ENCODE assay signal across 8 mouse cellular contexts in genomic region chr10:76906434-76906833, GRCm38 (mm10). TPM values are rescaled to one million over a fixed set of nuclear protein-coding genes. Genes with fewer than 3 reads are reported as not detected.
DNase-seq lines count a peak whose midpoint lies in the region; ATAC-seq and TF ChIP-seq lines count a peak whose summit lies in the region.

No protein-coding gene starts in this region.

- H3K9me3 ChIP-seq in kidney, postnatal 0 days (replicated peaks; ENCODE audit: low read length): no peaks in the 10 kb centered on the region

- H3K27me3 ChIP-seq in kidney, postnatal 0 days (ENCODE audit: insufficient read depth, low read length): no peaks in the 10 kb centered on the region

- peak; percentile 43; the same call in 1 of the 2 replicates for ATAC-seq in kidney, postnatal 0 days (replicated peaks; ENCODE audit: low FRiP score, low read depth)
- ATAC-seq in megakaryocyte, adult 5-6 weeks (ENCODE audit: poor library complexity, severe bottlenecking): peak; percentile 35; the same call in 1 of the 2 replicates

- no peak overlapping the region for H3K4me3 ChIP-seq in kidney, postnatal 0 days (replicated peaks; ENCODE audit: low read depth, low read length)

- peaks cover 16% of the 10 kb centered on the region; the same call in 1 of the 2 replicates for H3K4me1 ChIP-seq in kidney, postnatal 0 days (replicated peaks; ENCODE audit: insufficient read depth, low read length)

- DNase-seq in embryo, embryonic 11 days: peak; percentile 22
- no peak for DNase-seq in embryo, embryonic 10 days (ENCODE audit: low spot score)
- peak; percentile 39 for DNase-seq in ZHBTc4 (ENCODE audit: low read depth, low spot score)
- peak; percentile 79 for DNase-seq in kidney, postnatal 0 days (ENCODE audit: low spot score)
- no peak for DNase-seq in cerebellum, postnatal 10 days
- DNase-seq in B cell, adult 2 months: no peak
- no peak for DNase-seq in embryo, embryonic 10.5 days (ENCODE audit: low spot score)

- H3K36me3 ChIP-seq in kidney, postnatal 0 days (ENCODE audit: insufficient read depth, low read length): no peaks in the 10 kb centered on the region

- peak overlapping the region; percentile 35 for H3K4me2 ChIP-seq in kidney, postnatal 0 days (ENCODE audit: low read length)

- 13% methylated on average over 10 of the region's 10 CpGs for WGBS in kidney, postnatal 0 days

- TF ChIP-seq CTCF in kidney, postnatal 0 days (IDR thresholded peaks at IDR 0.05; ENCODE audit: low read depth): no peak

- peak overlapping the region; percentile 70; the same call in 1 of the 2 replicates for H3K27ac ChIP-seq in kidney, postnatal 0 days

- no peak overlapping the region for H3K9ac ChIP-seq in kidney, postnatal 0 days (ENCODE audit: low read depth, low read length)

RNA-seq across cellular contexts. Expression of gene Pcbp3, which starts 55.3 kb away (rescaled TPM):
- polyA plus RNA-seq in kidney, postnatal 0 days (2015; fragmentation: Nextera tagmentation; extraction: Ambion mirVana): 32.3 and 37.8 TPM in 2 replicates
- 4.4 and 5.7 TPM in 2 replicates for total RNA-seq in megakaryocyte, adult 5-6 weeks (2015)
- 4.7 and 6.2 TPM in 2 replicates for total RNA-seq in megakaryocyte, adult 5-6 weeks (2017)

Comparison
In these comparisons a context has a peak if more than half of its experiments do, and no peak if none do; other contexts are left out.
1. DNase-seq: peak in embryo, embryonic 11 days (single experiment), ZHBTc4 (single experiment) and kidney, postnatal 0 days (single experiment); none in embryo, embryonic 10 days (single experiment), cerebellum, postnatal 10 days (0 of 2), B cell, adult 2 months (0 of 2) and embryo, embryonic 10.5 days (single experiment).